In the genomic region with DNA sequence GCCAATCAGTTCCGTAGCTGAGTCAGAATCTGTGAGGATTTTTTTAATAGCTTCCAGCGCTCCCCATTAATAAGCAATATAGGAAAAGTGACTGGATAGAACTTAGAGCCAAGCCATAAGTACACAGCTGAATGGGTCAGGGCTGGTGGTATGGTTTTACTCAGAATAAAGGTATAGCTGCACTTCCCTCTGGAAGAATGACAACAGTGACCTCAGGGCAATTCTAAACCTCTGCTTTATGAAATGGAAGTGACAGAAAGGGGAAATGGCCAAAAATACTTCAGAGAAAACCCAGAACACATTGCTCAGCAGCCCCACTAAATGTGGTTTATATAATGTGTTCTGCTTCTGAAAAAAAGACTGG, we compare ENCODE assay signal across 15 mouse cellular contexts.
DNase-seq lines count a peak whose midpoint lies in the region; ATAC-seq and TF ChIP-seq lines count a peak whose summit lies in the region.
"Had no signal": no experiment of that assay in that cellular context is flagged by ENCODE, and none has a peak within 500 bp of the region (broad histone marks: within the 10 kb centered on the region; RNA-seq: fewer than 3 reads in every experiment).

No protein-coding gene starts in this region.

- DNase-seq in embryonic facial prominence, embryonic 11.5 days (ENCODE audit: low spot score), result peak; percentile 40
- DNase-seq in embryonic facial prominence, embryonic 10.5 days (ENCODE audit: low spot score), result no peak
- DNase-seq in left cerebral cortex, adult 2 months (ENCODE audit: extremely low spot score in 1 of 2, low spot score in 2 of 2), result no peak
- no peak for DNase-seq in left cerebral cortex, postnatal 14 days (ENCODE audit: low spot score in 2 of 2)
- DNase-seq in embryonic facial prominence, embryonic 14.5 days (ENCODE audit: low spot score), result peak; percentile 81
- no peak for DNase-seq in frontal cortex, postnatal 14 days (ENCODE audit: low spot score in 2 of 2)
- no peak for DNase-seq in adrenal gland, postnatal 25 days
- DNase-seq: cerebellum, adult 18-20 months; kidney, adult 2 months; retina, postnatal 1 day had no signal

- 58% methylated on average over 2 of the region's 2 CpGs for WGBS in embryonic facial prominence, embryonic 11.5 days
- WGBS in embryonic facial prominence, embryonic 10.5 days, result 84% methylated on average over 2 of the region's 2 CpGs
- WGBS in embryonic facial prominence, embryonic 14.5 days, result 36% methylated on average over 2 of the region's 2 CpGs
- WGBS in intestine, embryonic 16.5 days, result 56% methylated on average over 2 of the region's 2 CpGs

- H3K27ac ChIP-seq in embryonic facial prominence, embryonic 11.5 days (replicated peaks; ENCODE audit: low read depth, low read length), result no peak overlapping the region
- no peak overlapping the region for H3K27ac ChIP-seq in embryonic facial prominence, embryonic 10.5 days (replicated peaks)
- H3K27ac ChIP-seq in left cerebral cortex, adult 2 months, result peak overlapping the region; percentile 57
- H3K27ac ChIP-seq in embryonic facial prominence, embryonic 14.5 days (replicated peaks; ENCODE audit: low read depth, low read length), result peak overlapping the region; percentile 45
- H3K27ac ChIP-seq in intestine, embryonic 16.5 days (ENCODE audit: low read length), result peak overlapping the region; percentile 17; the same call in 1 of the 2 replicates
- H3K27ac ChIP-seq: neural tube, embryonic 12.5 days had no signal

- H3K4me2 ChIP-seq in embryonic facial prominence, embryonic 11.5 days (ENCODE audit: low read depth, low read length), result no peak overlapping the region
- no peak overlapping the region for H3K4me2 ChIP-seq in embryonic facial prominence, embryonic 14.5 days (ENCODE audit: low read depth, low read length)
- no peak overlapping the region for H3K4me2 ChIP-seq in intestine, embryonic 16.5 days (ENCODE audit: low read depth, low read length)
- H3K4me2 ChIP-seq: liver, embryonic 11.5 days; neural tube, embryonic 12.5 days had no signal

- no peak for TF ChIP-seq CTCF in left cerebral cortex, adult 2 months (IDR thresholded peaks at IDR 0.05)

- no peaks in the 10 kb centered on the region for H3K36me3 ChIP-seq in embryonic facial prominence, embryonic 11.5 days (replicated peaks; ENCODE audit: control insufficient read depth, insufficient read depth, low read depth, low read length)
- H3K36me3 ChIP-seq in embryonic facial prominence, embryonic 10.5 days (replicated peaks), result peaks cover 22% of the 10 kb centered on the region
- peaks cover 17% of the 10 kb centered on the region; the same call in 1 of the 2 replicates for H3K36me3 ChIP-seq in embryonic facial prominence, embryonic 14.5 days (ENCODE audit: control insufficient read depth, insufficient read depth, low read length)
- H3K36me3 ChIP-seq in intestine, embryonic 16.5 days (ENCODE audit: control insufficient read depth, insufficient read depth, low read length), result no peaks in the 10 kb centered on the region

- no peak overlapping the region for H3K4me3 ChIP-seq in embryonic facial prominence, embryonic 11.5 days (ENCODE audit: low read depth, low read length)
- H3K4me3 ChIP-seq in embryonic facial prominence, embryonic 10.5 days, result no peak overlapping the region
- H3K4me3 ChIP-seq in left cerebral cortex, adult 2 months, result no peak overlapping the region
- H3K4me3 ChIP-seq in embryonic facial prominence, embryonic 14.5 days (ENCODE audit: low read depth, low read length), result no peak overlapping the region
- H3K4me3 ChIP-seq in intestine, embryonic 16.5 days (ENCODE audit: low read length), result no peak overlapping the region
- H3K4me3 ChIP-seq: neural tube, embryonic 12.5 days had no signal

- peak; percentile 31; the same call in 1 of the 2 replicates for ATAC-seq in embryonic facial prominence, embryonic 11.5 days (replicated peaks; ENCODE audit: insufficient number of reproducible peaks, low FRiP score, low TSS enrichment, low read depth)
- peak; percentile 67; the same call in 1 of the 2 replicates for ATAC-seq in embryonic facial prominence, embryonic 14.5 days (ENCODE audit: low read depth)
- peak; percentile 48 for ATAC-seq in intestine, embryonic 16.5 days
- ATAC-seq: activated CD4-positive, CD25-positive, alpha-beta regulatory T cell, adult 4 months had no signal

- no peak overlapping the region for H3K9ac ChIP-seq in embryonic facial prominence, embryonic 11.5 days (replicated peaks; ENCODE audit: low read length)
- H3K9ac ChIP-seq in embryonic facial prominence, embryonic 14.5 days (ENCODE audit: low read depth, low read length), result no peak overlapping the region
- no peak overlapping the region for H3K9ac ChIP-seq in intestine, embryonic 16.5 days (ENCODE audit: low read depth, low read length)
- H3K9ac ChIP-seq: neural tube, embryonic 12.5 days had no signal

- H3K4me1 ChIP-seq in embryonic facial prominence, embryonic 11.5 days (ENCODE audit: control insufficient read depth, insufficient read depth, low read length), result no peaks in the 10 kb centered on the region; the same call in 1 of the 2 replicates
- peaks cover 27% of the 10 kb centered on the region for H3K4me1 ChIP-seq in embryonic facial prominence, embryonic 10.5 days
- H3K4me1 ChIP-seq in embryonic facial prominence, embryonic 14.5 days (ENCODE audit: control insufficient read depth, insufficient read depth, low read length), result peaks cover 26% of the 10 kb centered on the region
- H3K4me1 ChIP-seq in intestine, embryonic 16.5 days (ENCODE audit: control insufficient read depth, insufficient read depth, low read length), result no peaks in the 10 kb centered on the region
- H3K4me1 ChIP-seq: neural tube, embryonic 12.5 days had no signal

- H3K27me3 ChIP-seq in embryonic facial prominence, embryonic 11.5 days (ENCODE audit: control insufficient read depth, insufficient read depth, low read length), result no peaks in the 10 kb centered on the region
- no peaks in the 10 kb centered on the region for H3K27me3 ChIP-seq in embryonic facial prominence, embryonic 10.5 days (replicated peaks; ENCODE audit: low read depth, poor library complexity, severe bottlenecking)
- no peaks in the 10 kb centered on the region for H3K27me3 ChIP-seq in embryonic facial prominence, embryonic 14.5 days (replicated peaks; ENCODE audit: control insufficient read depth, insufficient read depth, low read length)
- no peaks in the 10 kb centered on the region for H3K27me3 ChIP-seq in intestine, embryonic 16.5 days (replicated peaks; ENCODE audit: control insufficient read depth, insufficient read depth, low read length)
- H3K27me3 ChIP-seq: CH12.LX; neural tube, embryonic 12.5 days had no signal

- intact Hi-C loops in left cerebral cortex, adult 2 months (cut with DNase I), result no loop called here
- intact Hi-C loops in left cerebral cortex, postnatal 14 days (cut with DNase I), result no loop called here

- no peaks in the 10 kb centered on the region for H3K9me3 ChIP-seq in embryonic facial prominence, embryonic 11.5 days (replicated peaks; ENCODE audit: control insufficient read depth, low read length)
- no peaks in the 10 kb centered on the region for H3K9me3 ChIP-seq in embryonic facial prominence, embryonic 10.5 days
- H3K9me3 ChIP-seq in embryonic facial prominence, embryonic 14.5 days (ENCODE audit: control insufficient read depth, low read length), result no peaks in the 10 kb centered on the region
- no peaks in the 10 kb centered on the region for H3K9me3 ChIP-seq in intestine, embryonic 16.5 days (ENCODE audit: control insufficient read depth, low read length)
- H3K9me3 ChIP-seq: neural tube, embryonic 12.5 days had no signal

Comparison
In these comparisons a context has a peak if more than half of its experiments do, and no peak if none do; other contexts are left out.
1. DNase-seq: peak in embryonic facial prominence, embryonic 11.5 days (single experiment) and embryonic facial prominence, embryonic 14.5 days (single experiment); none in embryonic facial prominence, embryonic 10.5 days (single experiment), left cerebral cortex, adult 2 months (0 of 2), left cerebral cortex, postnatal 14 days (0 of 2), frontal cortex, postnatal 14 days (0 of 2) and adrenal gland, postnatal 25 days (single experiment).
2. H3K27ac ChIP-seq: peak in left cerebral cortex, adult 2 months (single experiment), embryonic facial prominence, embryonic 14.5 days (single experiment) and intestine, embryonic 16.5 days (single experiment); none in embryonic facial prominence, embryonic 11.5 days (single experiment) and embryonic facial prominence, embryonic 10.5 days (single experiment).
3. Peak in every context shown above with its lines, with median percentiles within 50 percentile points of each other: ATAC-seq.